Mouse (Mus musculus): Measurements from ENCODE around the gene Ccdc171. TPM values are rescaled to one million over a fixed set of nuclear protein-coding genes. Genes with fewer than 3 reads are reported as not detected.
A peak's percentile ranks its signal among the peaks of the same experiment; 100 is the strongest.
"Not testable (repeated sequence)": the region's sequence is repeated elsewhere in the genome, so short reads cannot be mapped to it uniquely, and the experiment has no call there.

The Ccdc171 gene
- polyA plus RNA-seq, 1 experiment from 2014 or later: 2.9 TPM

DNA sequence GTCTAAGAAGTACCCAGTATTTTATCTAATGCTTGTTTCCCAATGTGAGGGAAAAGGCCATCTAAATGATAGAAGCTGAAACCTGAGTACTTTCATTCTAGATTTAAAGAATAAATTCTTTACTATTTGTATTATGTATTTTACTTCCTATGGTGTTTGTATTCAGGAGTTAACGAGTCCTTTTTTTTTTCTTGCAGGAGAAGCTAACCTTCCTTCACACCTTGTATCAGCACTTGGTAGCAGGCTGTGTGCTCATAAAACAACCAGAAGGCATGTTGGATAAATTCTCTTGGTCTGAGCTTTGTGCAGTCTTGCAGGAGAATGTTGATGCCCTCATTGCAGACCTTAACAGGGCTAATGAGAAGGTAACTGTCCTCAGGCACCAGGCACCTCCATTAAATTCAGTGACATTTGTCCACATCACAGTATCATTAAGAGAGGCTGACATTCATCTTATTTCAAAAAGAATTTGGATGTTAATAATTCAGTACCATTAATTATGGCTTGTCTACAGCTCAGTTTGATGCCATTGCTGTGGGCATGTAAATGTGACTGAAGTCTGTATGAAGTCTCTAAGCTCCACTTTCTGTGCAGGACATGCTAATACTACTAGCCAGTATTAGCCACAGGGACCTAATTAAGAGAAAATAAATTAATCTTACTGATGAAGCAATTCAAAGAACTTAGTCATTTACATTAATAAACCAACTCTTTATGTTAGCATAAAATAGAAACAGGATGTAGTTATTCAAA, 136.3 kb downstream of the Ccdc171 start:
- Histone ChIP-seq H3K27me3 (no peaks in the 10 kb centered on the region), H3K36me3 (no peaks in the 10 kb centered on the region), H3K9me3 (no peaks in the 10 kb centered on the region; the same call in 1 of the 2 replicates), H3K4me3 (no peak overlapping the region), H3K27ac (replicated peaks) (no peak overlapping the region), H3K9ac (no peak overlapping the region), H3K4me1 (replicated peaks) (peaks cover 4% of the 10 kb centered on the region), H3K4me2 (no peak overlapping the region)
- WGBS: 91% methylated on average over 1 of the region's 1 CpGs
- ATAC-seq (ENCODE audit: low read depth): no peak

DNA sequence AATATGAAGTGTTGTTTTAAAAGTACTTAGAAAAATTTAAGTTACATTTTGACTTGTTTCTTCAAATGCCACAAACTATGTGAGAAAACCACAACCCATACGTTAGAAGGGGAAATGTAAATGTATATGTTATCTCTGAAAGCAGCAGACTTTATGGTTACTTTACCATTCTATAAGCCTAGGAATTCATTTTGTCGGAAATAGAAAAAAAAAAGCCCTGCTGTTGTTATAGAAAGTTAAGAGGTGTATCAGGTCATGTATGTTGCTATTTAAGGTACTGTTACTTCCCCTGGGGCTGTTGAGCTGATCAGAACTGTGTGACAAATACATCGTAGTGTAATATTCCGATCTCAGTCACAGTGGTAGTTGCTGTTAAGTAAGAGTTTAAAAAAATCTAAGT, 137.0 kb downstream of the Ccdc171 start:
- Histone ChIP-seq H3K27ac (replicated peaks) (no peak overlapping the region), H3K27me3 (no peaks in the 10 kb centered on the region), H3K4me2 (no peak overlapping the region), H3K4me3 (no peak overlapping the region), H3K9ac (no peak overlapping the region), H3K4me1 (replicated peaks) (no peaks in the 10 kb centered on the region), H3K9me3 (no peaks in the 10 kb centered on the region; the same call in 1 of the 2 replicates), H3K36me3 (no peaks in the 10 kb centered on the region)
- ATAC-seq (ENCODE audit: low read depth): no peak
- 91% methylated on average over 4 of the region's 4 CpGs for WGBS

DNA sequence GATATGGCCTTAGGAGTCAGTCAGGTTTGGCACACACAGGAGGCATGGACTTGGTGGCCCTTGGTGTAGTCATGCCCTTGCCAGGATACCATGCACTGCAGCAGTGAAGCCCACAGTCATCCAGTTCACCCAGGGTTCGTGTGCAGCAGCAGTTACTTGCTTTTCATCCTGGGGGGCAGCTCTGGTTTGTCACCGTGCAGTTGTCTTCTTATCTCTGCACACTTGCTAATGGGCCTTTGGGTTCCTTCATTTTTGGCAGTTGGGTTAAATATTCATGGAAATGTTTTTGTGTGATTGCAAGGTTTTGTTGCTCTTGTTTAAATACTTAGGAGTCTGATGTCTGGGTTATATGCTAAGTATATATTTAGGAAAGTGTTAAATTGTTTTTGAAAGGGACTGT, 144.2 kb downstream of the Ccdc171 start:
- Histone ChIP-seq H3K4me2 (no peak overlapping the region), H3K9me3 (no peaks in the 10 kb centered on the region; the same call in 1 of the 2 replicates), H3K36me3 (no peaks in the 10 kb centered on the region), H3K27ac (replicated peaks) (no peak overlapping the region), H3K9ac (no peak overlapping the region), H3K4me1 (replicated peaks) (no peaks in the 10 kb centered on the region), H3K4me3 (no peak overlapping the region), H3K27me3 (no peaks in the 10 kb centered on the region)
- WGBS: 72% methylated on average over 2 of the region's 2 CpGs
- no peak for ATAC-seq (ENCODE audit: low read depth)

DNA sequence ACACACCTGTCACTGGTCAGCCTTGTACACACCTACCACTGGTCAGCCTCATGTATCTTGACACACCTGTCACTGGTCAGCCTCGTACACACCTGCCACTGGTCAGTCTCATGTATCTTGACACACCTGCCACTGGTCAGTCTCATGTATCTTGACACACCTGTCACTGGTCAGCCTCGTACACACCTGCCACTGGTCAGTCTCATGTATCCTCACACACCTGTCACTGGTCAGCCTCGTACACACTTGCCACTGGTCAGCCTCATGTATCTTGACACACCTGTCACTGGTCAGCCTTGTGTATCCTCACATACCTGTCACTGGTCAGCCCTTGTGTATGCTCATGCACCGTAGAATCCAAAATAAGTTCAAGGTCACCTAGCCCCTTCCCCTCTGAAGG, 150.0 kb downstream of the Ccdc171 start:
- not testable (repeated sequence) for H3K27ac ChIP-seq (replicated peaks); H3K9ac ChIP-seq; H3K4me3 ChIP-seq; H3K4me1 ChIP-seq (replicated peaks); H3K9me3 ChIP-seq; ATAC-seq (ENCODE audit: low read depth); H3K27me3 ChIP-seq; H3K36me3 ChIP-seq; H3K4me2 ChIP-seq
- 91% methylated on average over 4 of the region's 4 CpGs for WGBS

DNA sequence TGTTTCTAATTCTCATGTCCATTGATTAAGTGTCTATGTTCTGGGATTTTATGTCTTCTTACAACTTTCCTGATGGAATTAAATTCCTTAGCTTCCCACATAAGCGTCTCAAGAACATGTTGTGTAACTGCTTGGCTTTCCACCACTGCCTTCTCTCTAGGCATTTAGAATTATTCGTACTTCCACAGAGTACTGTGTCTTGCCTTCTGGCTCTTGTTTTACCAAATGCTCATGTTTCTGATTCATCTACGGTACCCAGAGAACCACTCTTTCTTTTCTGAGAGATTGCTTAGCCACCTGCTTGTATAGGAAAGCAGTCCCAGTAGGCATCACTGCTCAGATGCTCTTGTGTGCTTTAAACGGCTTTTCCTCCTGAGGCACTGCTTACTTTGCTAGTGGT, 151.1 kb downstream of the Ccdc171 start:
- no peak for ATAC-seq (ENCODE audit: low read depth)
- H3K4me3 ChIP-seq: no peak overlapping the region
- no peaks in the 10 kb centered on the region for H3K9me3 ChIP-seq
- no peak overlapping the region for H3K4me2 ChIP-seq
- H3K4me1 ChIP-seq (replicated peaks): no peaks in the 10 kb centered on the region
- no peak overlapping the region for H3K27ac ChIP-seq (replicated peaks)
- H3K36me3 ChIP-seq: no peaks in the 10 kb centered on the region
- WGBS: 88% methylated on average over 4 of the region's 4 CpGs
- H3K9ac ChIP-seq: no peak overlapping the region
- no peaks in the 10 kb centered on the region for H3K27me3 ChIP-seq

DNA sequence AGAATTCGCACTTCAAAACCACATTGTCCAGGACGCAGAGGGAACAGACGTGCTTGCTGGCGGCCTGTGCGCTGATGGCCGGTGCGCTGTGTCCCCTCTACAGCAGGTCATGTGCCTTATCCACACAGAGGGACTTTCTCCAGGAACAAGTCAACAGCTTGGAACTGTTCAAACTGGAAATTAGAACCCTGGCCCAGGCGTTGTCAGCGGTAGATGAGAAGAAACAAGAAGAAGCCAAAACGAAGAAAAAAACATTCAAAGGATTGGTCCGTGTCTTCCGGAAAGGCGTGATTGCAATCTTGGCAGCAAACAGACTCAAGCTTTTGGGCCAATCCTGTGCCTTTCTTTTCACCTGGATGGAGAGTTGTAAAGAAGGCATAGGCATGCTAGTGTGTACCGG, 155.7 kb downstream of the Ccdc171 start:
- Histone ChIP-seq H3K4me3 (no peak overlapping the region), H3K4me2 (no peak overlapping the region), H3K4me1 (replicated peaks) (no peaks in the 10 kb centered on the region), H3K27me3 (no peaks in the 10 kb centered on the region), H3K27ac (replicated peaks) (no peak overlapping the region), H3K36me3 (no peaks in the 10 kb centered on the region), H3K9me3 (no peaks in the 10 kb centered on the region), H3K9ac (no peak overlapping the region)
- WGBS: 94% methylated on average over 14 of the region's 14 CpGs
- no peak for ATAC-seq (ENCODE audit: low read depth)

DNA sequence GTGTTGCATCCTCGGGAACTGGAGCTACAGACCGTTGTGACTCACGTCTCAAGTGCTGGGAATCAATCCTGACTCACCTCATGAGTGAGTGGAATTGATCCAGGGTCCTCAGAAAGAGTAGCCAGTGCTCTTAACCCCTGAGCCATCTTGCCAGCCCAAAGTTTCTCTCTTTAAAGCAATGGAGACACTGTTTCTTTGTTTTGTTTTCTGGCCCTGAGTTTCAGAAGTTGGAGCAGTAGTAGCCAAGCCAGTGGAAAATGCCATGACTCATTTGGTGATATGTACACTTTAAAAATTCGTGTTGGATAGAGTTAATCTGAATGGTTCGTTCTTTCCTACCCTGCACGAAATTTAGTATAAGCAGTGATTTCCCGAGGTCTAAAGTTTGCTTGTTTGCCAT, 157.5 kb downstream of the Ccdc171 start:
- Histone ChIP-seq H3K27ac (replicated peaks) (no peak overlapping the region), H3K9me3 (no peaks in the 10 kb centered on the region), H3K4me2 (no peak overlapping the region), H3K9ac (no peak overlapping the region), H3K27me3 (no peaks in the 10 kb centered on the region), H3K36me3 (no peaks in the 10 kb centered on the region), H3K4me3 (no peak overlapping the region), H3K4me1 (replicated peaks) (no peaks in the 10 kb centered on the region)
- WGBS: 91% methylated on average over 7 of the region's 7 CpGs
- ATAC-seq (ENCODE audit: low read depth): no peak

DNA sequence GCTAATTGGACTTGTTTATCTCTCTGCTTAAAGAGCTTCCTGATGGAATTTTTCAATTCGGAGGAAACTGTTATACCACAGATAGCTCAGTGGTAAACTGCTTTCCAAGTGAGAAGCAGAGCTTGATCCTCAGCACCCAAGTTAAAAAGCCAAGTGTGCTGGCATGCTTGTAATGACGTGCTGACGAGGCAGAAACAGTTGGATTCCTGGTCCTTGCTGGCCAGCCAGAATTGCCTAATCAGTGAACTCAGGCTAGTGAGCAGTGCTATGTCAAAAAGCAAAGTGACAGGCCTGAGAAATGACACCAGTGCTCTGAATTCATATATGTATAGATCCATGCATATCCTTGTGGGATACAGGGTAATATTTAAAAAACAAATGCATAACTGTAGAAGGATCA, 174.8 kb downstream of the Ccdc171 start:
- ATAC-seq (ENCODE audit: low read depth): no peak
- Histone ChIP-seq H3K4me3 (no peak overlapping the region), H3K9me3 (0 out of 2 replicates have a peak, but pooled peaks cover 3% of the 10 kb centered on the region), H3K27me3 (no peaks in the 10 kb centered on the region), H3K27ac (replicated peaks) (no peak overlapping the region), H3K4me2 (no peak overlapping the region), H3K4me1 (replicated peaks) (no peaks in the 10 kb centered on the region), H3K36me3 (0 out of 2 replicates have a peak, but pooled peaks cover 6% of the 10 kb centered on the region), H3K9ac (no peak overlapping the region)
- WGBS: 85% methylated on average over 3 of the region's 3 CpGs

DNA sequence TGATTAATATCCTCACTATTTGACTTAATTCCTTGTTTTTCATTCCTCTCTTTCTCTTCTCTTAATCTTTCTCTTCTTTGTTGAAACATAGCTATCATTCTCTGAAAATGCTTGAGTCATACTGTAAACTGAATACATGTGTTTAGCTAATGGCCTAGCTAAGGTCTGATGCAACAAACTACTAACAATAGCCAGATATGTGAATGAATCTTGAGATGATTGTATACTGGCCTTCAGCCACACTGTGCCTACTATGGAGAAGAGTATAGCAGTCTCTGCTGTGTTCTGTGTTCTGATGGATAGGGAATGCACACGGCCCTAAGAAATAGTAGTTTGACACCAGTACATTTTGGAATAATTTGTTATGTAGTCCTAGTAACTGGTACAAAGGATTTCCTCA, 191.7 kb downstream of the Ccdc171 start:
- H3K27me3 ChIP-seq: no peaks in the 10 kb centered on the region
- no peak overlapping the region for H3K27ac ChIP-seq (replicated peaks)
- ATAC-seq (ENCODE audit: low read depth): no peak
- 75% methylated on average over 1 of the region's 1 CpGs for WGBS
- H3K9me3 ChIP-seq: no peaks in the 10 kb centered on the region
- no peaks in the 10 kb centered on the region for H3K36me3 ChIP-seq
- no peak overlapping the region for H3K4me3 ChIP-seq
- peaks cover 6% of the 10 kb centered on the region for H3K4me1 ChIP-seq (replicated peaks)
- H3K9ac ChIP-seq: no peak overlapping the region
- H3K4me2 ChIP-seq: no peak overlapping the region

DNA sequence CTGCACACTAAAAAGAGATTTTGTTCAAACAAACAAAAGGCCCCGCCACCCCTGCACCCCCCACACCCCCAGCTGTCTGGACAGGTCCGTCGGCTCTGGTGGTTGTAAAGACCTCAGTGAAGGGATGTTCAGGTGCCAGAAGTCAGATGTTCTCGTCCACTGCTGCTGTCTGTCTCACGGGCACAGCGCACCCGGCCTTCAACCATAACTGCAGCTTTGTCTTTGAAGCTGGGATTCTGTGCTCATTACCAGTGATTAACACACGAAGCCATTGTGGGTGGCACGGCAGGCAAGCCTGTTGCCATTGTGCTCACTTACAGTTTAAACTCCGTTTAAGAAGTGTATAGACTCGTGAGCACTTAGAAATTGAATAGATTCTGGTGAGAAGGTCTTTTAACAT, 194.5 kb downstream of the Ccdc171 start:
- Histone ChIP-seq H3K9ac (no peak overlapping the region), H3K4me2 (peak overlapping the region; percentile 28; the same call in 1 of the 2 replicates), H3K4me3 (no peak overlapping the region), H3K36me3 (no peaks in the 10 kb centered on the region), H3K4me1 (replicated peaks) (peaks cover 6% of the 10 kb centered on the region), H3K9me3 (no peaks in the 10 kb centered on the region), H3K27ac (replicated peaks) (no peak overlapping the region), H3K27me3 (no peaks in the 10 kb centered on the region)
- ATAC-seq (ENCODE audit: low read depth): no peak
- WGBS: 24% methylated on average over 11 of the region's 11 CpGs

DNA sequence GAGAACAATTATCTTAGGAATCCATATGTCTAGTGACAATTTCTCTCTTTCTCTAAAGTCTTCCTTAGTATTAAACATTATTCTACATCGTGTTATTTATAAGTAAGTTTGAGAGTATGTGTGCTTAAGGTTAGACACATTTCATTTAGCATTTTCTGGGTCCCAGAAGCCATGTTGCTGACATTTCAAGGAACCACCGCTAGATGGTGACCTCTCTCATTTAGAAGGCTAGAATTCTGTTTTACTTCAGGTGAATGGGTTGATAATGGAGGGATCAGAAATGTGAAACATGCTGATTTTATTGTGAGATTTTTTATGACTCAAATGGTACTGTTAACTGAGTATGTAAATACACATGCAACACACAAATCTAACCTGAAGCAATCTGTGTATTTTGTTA, 199.8 kb downstream of the Ccdc171 start:
- no peak overlapping the region for H3K4me3 ChIP-seq
- H3K4me1 ChIP-seq (replicated peaks): no peaks in the 10 kb centered on the region
- ATAC-seq (ENCODE audit: low read depth): no peak
- no peak overlapping the region for H3K9ac ChIP-seq
- no peak overlapping the region for H3K4me2 ChIP-seq
- H3K9me3 ChIP-seq: no peaks in the 10 kb centered on the region
- no peaks in the 10 kb centered on the region for H3K27me3 ChIP-seq
- no peak overlapping the region for H3K27ac ChIP-seq (replicated peaks)
- WGBS: 13% methylated on average over 2 of the region's 2 CpGs
- no peaks in the 10 kb centered on the region for H3K36me3 ChIP-seq

DNA sequence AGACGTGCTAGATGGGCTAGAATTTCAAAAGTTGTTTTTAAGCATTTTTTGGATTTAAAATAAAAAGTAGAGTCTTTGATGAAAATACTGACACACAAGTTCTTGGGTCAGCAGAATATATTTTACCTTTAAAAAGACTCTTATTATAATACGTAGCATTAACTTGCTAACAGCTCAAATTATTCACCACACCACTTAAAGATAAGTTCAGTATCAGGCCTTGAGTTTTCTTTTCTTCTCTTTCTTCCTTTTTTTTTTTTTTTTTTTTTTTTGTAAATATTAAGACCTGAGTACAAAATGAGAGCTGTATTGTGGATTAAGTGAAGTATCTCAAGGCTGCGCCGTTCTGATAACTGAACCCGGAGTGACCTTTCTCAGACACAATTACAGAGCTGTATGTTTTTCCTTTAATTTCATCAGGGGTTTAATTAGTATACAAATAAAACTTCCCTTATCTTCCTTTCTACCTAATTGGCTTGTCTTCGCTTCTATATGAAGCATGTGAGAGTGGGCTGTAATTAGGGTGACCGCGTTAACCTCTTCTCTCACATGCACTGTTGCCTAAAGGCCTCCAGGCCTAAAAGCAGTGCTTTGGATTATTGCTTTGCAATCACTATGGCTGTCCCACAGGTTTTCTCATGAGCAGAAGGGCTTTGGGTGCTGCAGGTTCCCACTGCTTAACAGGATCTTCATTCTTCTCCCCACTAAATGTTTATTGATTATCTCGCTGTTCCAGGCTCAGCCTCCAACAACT, 214.0 kb downstream of the Ccdc171 start:
- no peaks in the 10 kb centered on the region for H3K36me3 ChIP-seq
- no peak overlapping the region for H3K4me3 ChIP-seq
- no peak overlapping the region for H3K27ac ChIP-seq (replicated peaks)
- H3K4me2 ChIP-seq: no peak overlapping the region
- no peaks in the 10 kb centered on the region for H3K9me3 ChIP-seq
- H3K9ac ChIP-seq: no peak overlapping the region
- H3K4me1 ChIP-seq (replicated peaks): peaks cover 7% of the 10 kb centered on the region
- ATAC-seq (ENCODE audit: low read depth): peak; percentile 43; the same call in 1 of the 2 replicates
- 71% methylated on average over 9 of the region's 9 CpGs for WGBS
- no peaks in the 10 kb centered on the region for H3K27me3 ChIP-seq
